Mouse (Mus musculus) embryonic fibroblast, embryonic 13.5 days (primary cell): ENCODE measurements at regions not wholly inside any gene's neighbourhood (a gene's known extent, or its start where the extent isn't known, plus 50 kb on each side); places are given as distances from the start of the nearest gene placed in this dataset.

Experiments
- CTCF ChIP-seq: IDR thresholded peaks from 2 replicates; pipeline ENCODE4 v1.5.1; 2011; ENCODE audit warnings: mild to moderate bottlenecking, control low read depth, low read length, moderate library complexity, borderline replicate concordance; ENCODE audit not compliant: insufficient read depth
- POLR2A ChIP-seq: IDR thresholded peaks from 2 replicates; pipeline ENCODE4 v1.6.1; 2011; ENCODE audit warnings: low read depth, mild to moderate bottlenecking, control low read depth, low read length, moderate library complexity

DNA sequence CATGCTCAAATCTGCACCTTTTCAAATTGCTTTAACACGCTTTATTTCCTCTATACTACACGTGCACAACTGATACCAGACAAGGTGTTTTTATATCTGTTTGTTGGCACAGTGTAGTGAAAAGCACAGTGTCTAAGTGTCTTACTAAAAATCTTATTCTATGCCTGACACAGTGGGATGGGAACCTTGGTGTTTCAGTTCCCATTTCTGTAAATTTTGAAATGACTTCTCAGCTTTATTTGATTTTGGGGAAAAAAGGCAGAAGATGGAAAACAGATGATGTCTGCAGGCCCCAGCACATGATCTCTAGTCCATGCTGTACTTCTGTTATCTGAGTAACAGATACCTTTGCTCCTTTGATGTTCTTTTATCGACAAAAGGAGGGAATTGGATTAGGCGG is 239.7 kb upstream of the B430305J03Rik start:
- TF ChIP-seq CTCF (no peak), POLR2A (no peak)
